Mouse (Mus musculus): ENCODE results near the gene Fam160a1.

- no peak for TF ChIP-seq CTCF (IDR thresholded peaks at IDR 0.05; ENCODE audit: extremely low read depth, insufficient read depth, low read length)
- TF ChIP-seq POLR2A (IDR thresholded peaks at IDR 0.05; ENCODE audit: extremely low read depth, insufficient read depth, low read length) = no peak
These were observed 172.3 kb downstream of the Fam160a1 start for GRCm38 (mm10) chr3:85644814-85645213.

Data from cortical plate, adult 2 months (tissue).